Mouse (Mus musculus) layer of hippocampus, adult 18-20 months (tissue): ENCODE results near the gene Dpp6. TPM values are rescaled to one million over a fixed set of nuclear protein-coding genes. Genes with fewer than 3 reads are reported as not detected.
"Not testable (repeated sequence)": the region's sequence is repeated elsewhere in the genome, so short reads cannot be mapped to it uniquely, and the experiment has no call there.

Experiments
- DNase-seq, 2 experiments: peaks; one replicate each; pipeline ENCODE4 v3.0.0; 2022; ENCODE audit warnings: low spot score in 2 of 2
- total RNA-seq, 2 experiments: library from RNA; stranded (reverse); gene quantifications; 2 replicates each; pipeline ENCODE4 v1.2.3; 2021

The Dpp6 gene
- total RNA-seq, 2 experiments from 2014 or later = 247 to 253 TPM

- no peak for DNase-seq
Measured at GRCm38 (mm10) chr5:27453201-27453845, 636.3 kb downstream of the Dpp6 start.

- no peak for DNase-seq
Measured at GRCm38 (mm10) chr5:27454386-27454785, 637.4 kb downstream of the Dpp6 start.

DNA sequence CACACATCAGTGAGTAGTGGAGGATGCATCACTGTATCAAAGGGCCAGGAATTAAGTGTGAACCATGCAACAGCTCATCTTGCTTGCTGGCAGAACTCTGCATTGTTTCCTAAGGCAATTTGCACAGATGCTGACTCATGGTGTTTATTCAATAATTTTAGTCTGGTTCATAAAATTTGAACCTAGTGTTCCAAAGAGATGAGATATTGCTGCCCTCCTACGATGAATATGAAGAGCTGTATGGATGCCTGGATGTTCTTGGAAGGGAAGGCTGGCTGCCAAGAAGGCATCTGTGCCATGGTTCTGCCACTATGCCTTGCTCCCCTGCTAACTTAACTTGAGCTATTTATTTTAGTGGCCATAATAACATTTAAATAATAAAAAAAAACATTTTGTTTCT is 640.0 kb downstream of the Dpp6 start:
- peak; percentile 39 to 84 for DNase-seq

- DNase-seq = no peak
Measured at GRCm38 (mm10) chr5:27457686-27458085, 640.7 kb downstream of the Dpp6 start.

- DNase-seq = no peak
Measured at GRCm38 (mm10) chr5:27474964-27475465, 658.0 kb downstream of the Dpp6 start.

DNA sequence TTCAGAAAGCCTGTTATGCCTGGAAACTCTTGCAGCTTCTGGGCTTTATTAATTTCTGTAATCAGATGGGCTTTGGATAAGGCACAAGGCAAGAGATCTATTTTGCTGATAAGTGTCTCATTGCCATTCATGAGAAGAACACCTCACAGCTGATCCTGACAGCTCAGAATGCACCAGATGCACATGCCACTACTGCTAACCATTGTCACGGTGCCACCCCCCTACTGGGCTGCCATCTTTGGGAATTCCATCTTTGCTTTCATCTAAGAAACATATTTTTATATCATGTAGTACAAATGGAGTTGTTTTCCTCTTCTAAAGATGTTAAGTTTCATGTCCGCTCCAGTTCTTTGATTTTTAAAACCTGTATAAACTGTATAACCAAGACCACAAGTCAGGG is 664.7 kb downstream of the Dpp6 start:
- peak in 1 of 2 experiments; percentile 49 for DNase-seq

DNA sequence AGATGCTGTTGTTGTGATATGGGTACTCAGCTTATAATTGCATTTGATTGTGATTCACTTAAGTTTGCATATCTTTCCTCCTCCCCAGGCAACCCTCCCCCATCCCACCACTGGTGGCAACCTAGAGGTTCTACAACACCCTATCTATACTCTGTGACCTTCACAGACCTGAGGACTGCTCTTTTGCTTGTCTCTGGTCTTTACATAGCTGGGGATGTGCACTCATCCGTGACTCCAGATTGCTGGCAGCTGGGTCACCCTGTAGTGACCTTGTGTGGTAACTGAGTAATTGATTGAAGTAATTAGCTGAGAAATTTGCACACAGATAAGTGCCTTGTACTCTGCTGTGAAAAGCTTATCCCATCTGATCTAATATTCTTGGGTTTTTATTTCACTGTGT is 669.1 kb downstream of the Dpp6 start:
- DNase-seq = no peak

GRCm38 (mm10) chr5:27490942-27491341 is 673.9 kb downstream of the Dpp6 start:
- no peak for DNase-seq

- not testable (repeated sequence) for DNase-seq
Measured at GRCm38 (mm10) chr5:27501338-27501737, 684.3 kb downstream of the Dpp6 start, which contains the start of gene Speer4b. Gene Speer4b, minus strand, starts transcription at chr5:27501438.

DNA sequence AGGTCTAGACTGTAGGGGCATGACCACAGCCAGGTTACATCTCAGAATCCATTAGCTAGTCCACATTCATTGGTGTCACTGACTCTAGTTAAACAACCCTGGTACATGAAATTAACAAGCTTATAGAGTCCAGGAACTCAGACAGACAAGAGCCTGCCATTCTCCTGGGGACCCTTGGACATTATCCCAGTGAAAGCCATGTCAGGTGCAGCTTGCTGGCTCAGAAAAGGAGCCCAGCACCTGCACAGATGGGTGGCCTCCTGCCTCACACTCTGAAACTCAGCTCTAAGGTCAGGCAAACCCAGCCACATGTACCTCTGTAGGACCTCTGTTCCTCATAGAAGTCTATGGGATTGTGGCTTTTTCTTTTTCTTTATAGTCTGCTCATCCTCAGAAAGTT is 701.7 kb downstream of the Dpp6 start:
- DNase-seq = no peak

- DNase-seq = no peak
Measured at GRCm38 (mm10) chr5:27526906-27527305, 709.9 kb downstream of the Dpp6 start.

- DNase-seq = peak in 1 of 2 experiments; percentile 62
Measured at GRCm38 (mm10) chr5:27544816-27545270, 727.8 kb downstream of the Dpp6 start.

DNA sequence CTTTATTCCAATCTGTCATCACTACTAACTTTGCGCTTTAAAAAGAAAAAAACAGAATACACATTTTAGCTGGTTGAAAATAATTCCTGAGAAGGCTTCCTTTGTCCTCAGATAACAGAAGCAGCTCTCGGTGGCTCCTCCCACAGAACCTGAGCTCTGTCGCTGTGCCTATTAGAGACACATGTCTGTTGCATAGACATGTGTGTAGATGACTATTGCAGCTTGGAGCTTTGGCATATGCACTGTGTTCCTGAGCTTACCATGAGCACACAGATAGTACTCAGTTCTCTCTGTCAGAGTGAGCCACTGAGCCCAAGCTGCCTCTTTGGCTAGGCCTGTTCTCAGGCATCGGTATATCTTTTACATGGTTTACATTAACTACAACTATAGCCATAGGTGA is 732.3 kb downstream of the Dpp6 start:
- DNase-seq = peak in 1 of 2 experiments; percentile 64

DNA sequence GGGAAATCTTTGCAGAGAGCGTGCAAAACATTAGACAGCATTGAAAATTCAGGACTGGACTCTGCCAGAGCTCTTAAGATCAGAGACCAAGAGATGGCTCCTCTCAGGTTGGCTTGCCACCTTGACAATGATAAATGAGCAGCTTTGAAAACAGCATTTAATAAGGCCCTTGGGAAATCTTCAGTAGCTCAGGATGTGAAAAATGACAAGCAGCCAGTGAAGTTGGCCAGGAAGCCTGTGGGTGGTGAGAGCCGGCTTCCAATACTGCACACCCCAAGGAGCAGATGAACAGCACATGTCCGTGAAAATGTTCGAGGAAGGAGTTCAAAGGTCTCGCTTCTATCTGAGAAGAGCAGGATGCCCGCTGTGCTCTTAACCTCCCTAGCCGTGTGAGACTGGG is 748.7 kb downstream of the Dpp6 start:
- DNase-seq = no peak

DNA sequence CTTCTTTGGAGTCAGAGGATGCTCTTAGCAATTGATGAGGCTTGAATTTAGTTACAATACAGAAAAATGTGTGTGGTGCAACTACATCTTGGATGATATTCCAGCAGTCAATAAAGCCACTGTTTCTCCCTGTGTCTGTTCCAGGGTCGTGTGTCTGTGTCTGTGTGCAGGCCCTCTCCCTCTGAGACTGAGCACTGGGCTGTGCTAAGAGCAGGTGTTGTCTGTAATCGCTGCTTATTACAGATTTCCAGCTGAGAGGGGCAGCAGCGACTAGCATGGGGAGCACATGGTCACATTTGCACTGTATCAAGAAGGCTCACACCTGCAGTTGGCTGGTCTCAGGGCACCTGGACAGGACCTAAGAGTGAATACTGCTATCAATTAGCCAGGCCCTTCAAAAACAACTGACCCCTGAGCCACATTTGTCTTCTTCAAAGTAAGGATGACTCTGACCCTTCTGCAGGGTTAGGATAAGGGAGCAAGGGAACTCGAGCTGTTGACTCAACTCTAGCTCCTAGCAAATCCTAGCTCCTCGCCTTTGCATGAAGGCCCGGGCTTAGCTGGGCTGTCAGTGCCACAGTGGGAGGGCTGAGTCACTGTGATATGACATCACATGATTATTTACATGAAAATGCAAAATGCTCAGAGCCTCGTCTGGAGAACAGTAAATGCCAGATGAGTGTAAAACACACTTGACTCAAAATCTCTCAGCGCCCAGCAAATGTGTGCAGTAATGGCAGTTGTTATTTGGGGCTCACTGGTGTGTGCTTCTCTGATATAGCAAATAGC is 771.2 kb downstream of the Dpp6 start:
- peak in 1 of 2 experiments; percentile 59 for DNase-seq

DNA sequence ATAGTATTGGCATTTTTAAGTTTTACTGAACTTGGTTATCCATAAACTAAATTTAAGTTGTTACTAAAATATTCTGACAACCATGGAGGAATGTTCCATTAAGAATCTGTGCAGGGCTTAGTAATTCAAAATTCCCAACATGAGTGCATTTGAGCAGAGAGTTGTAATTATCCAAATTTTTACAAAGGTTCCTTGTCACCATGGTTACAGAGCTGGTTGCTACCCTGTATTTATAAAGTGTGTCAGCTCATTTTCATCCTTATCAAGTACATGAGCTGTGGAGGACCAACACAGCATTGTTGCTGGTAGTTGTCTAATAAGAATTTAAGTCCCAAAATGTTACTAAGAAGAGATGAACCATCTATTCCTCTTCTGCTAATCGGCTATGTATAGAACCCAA is 787.1 kb downstream of the Dpp6 start:
- DNase-seq = peak in 1 of 2 experiments; percentile 57

GRCm38 (mm10) chr5:27615769-27616168 is 798.8 kb downstream of the Dpp6 start:
- DNase-seq = peak; percentile 48 to 81

GRCm38 (mm10) chr5:27621811-27622210 is 804.8 kb downstream of the Dpp6 start:
- no peak for DNase-seq

DNA sequence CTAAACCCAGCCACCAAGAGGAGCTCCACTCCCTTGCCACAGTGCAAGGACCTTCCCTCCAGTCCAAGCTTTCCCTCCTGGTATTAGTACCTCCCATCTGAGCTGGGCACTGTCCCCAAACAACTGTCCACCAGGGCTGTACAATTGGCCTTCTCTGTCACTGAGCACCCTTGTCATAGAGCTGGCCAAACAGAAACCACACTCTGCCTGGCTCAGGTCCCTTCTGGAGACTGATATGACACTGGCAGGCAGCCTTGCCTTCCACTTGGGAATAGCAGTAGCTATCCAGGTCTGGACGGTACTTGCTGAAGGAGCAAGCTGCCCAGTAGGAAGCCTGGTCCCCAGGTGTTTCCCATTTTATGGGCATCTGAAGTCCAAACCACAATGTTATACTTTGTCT is 806.9 kb downstream of the Dpp6 start:
- DNase-seq = no peak

GRCm38 (mm10) chr5:27632151-27632550 is 815.1 kb downstream of the Dpp6 start:
- DNase-seq = no peak

DNA sequence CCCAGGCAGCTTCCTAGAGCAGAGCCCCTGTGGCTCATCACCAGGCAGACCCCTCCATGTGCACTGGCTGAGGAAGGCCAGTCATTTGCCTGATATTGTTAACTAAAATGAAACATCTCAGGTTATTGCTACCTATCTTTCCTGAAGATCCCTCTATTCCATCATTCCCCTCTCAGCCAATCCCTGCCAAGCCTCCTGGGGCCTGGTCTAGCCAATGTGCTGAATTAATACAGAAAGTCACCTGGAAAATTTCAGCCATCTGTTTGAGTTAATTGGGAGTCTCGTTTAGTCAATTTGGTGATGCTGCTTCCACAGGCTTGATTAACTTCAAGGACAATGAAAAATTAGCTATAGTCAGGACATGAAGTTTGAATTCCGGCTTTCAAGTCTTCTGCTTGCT is 818.9 kb downstream of the Dpp6 start:
- no peak for DNase-seq

DNA sequence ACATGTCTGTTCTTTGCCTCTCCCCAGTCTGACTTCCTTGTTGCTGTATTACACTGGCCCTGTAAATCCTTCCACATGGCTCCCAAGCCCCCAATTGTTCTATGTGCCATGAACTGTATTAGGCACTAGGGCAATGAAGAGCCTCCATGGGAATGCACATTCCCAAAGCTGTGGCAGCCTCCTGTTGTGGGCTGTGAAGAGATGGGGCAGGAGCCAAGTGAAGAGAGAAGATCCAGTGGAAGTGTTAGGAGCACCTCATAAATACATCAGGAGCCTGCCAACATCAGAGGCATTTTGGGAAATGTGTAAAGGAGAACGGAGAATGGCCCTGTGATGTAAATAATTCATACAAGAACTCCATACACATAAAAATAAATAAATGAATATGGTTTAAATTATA is 824.9 kb downstream of the Dpp6 start:
- no peak for DNase-seq
